26 mouse cellular contexts compared by ENCODE assay signal in the genomic region with DNA sequence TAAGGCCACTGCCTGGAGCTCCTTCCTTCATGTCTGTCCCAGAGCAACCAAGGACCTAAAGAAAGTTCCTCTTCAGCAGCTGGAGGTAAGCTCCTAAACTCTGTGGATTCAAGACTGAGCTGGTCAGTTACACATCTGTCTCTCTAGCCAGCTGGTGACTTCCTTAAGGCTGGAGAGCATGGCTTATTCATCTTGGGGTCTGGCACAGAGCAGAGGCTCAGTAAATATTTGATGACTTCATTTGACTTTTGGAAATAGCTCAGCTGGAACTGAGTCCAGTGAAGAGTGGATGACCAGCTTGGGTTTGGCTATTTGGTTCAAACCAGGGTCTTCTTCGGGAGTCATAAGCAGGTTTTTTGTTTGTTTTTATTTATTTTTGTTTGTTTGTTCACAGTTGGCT. TPM values are rescaled to one million over a fixed set of nuclear protein-coding genes. Genes with fewer than 3 reads are reported as not detected.
A peak's percentile ranks its signal among the peaks of the same experiment; 100 is the strongest.
DNase-seq lines count a peak whose midpoint lies in the region; ATAC-seq and TF ChIP-seq lines count a peak whose summit lies in the region.
"Had no signal": no experiment of that assay in that cellular context is flagged by ENCODE, and none has a peak within 500 bp of the region (broad histone marks: within the 10 kb centered on the region; RNA-seq: fewer than 3 reads in every experiment).

No protein-coding gene starts in this region.

- CTCF ChIA-PET in Patski (lab: Charles Lee): interaction anchor here (1.1 kb wide), 1 partner anchor 27 kb away, joined by 3 read pairs; no protein-coding TSS in a partner anchor

- no peak for ATAC-seq in lung, embryonic 14.5 days (ENCODE audit: insufficient read depth)
- peak; percentile 39 for ATAC-seq in Patski
- ATAC-seq: forebrain, embryonic 14.5 days; intestine, postnatal 0 days had no signal

- intact Hi-C loops in heart, postnatal 25 days (cut with DNase I): no loop called here

- no peak for TF ChIP-seq CTCF in lung, embryonic 14.5 days (IDR thresholded peaks at IDR 0.05; ENCODE audit: low read depth)
- no peak for TF ChIP-seq CTCF in Patski (IDR thresholded peaks at IDR 0.05)

- POLR2A ChIA-PET in Patski (lab: Charles Lee): no interaction called here

- H3K9me3 ChIP-seq in heart, embryonic 10.5 days: no peaks in the 10 kb centered on the region
- no peaks in the 10 kb centered on the region for H3K9me3 ChIP-seq in lung, embryonic 14.5 days (ENCODE audit: low read depth, low read length)
- H3K9me3 ChIP-seq: embryonic facial prominence, embryonic 12.5 days; kidney, embryonic 15.5 days; limb, embryonic 10.5 days; limb, embryonic 15.5 days; liver, embryonic 15.5 days; stomach, embryonic 15.5 days had no signal

- no peak overlapping the region for H3K4me3 ChIP-seq in heart, embryonic 10.5 days
- H3K4me3 ChIP-seq in lung, embryonic 14.5 days (ENCODE audit: low read depth, low read length): no peak overlapping the region
- H3K4me3 ChIP-seq: embryonic facial prominence, embryonic 12.5 days; gastrocnemius, adult 2 months; kidney, embryonic 15.5 days; limb, embryonic 10.5 days; limb, embryonic 15.5 days; liver, embryonic 15.5 days; stomach, embryonic 15.5 days had no signal

- 73% methylated on average over 1 of the region's 1 CpGs for WGBS in heart, embryonic 10.5 days
- WGBS in lung, embryonic 14.5 days: 74% methylated on average over 1 of the region's 1 CpGs

- H3K9ac ChIP-seq in lung, embryonic 14.5 days: no peak overlapping the region
- H3K9ac ChIP-seq: embryonic facial prominence, embryonic 12.5 days; hindbrain, embryonic 14.5 days; kidney, embryonic 15.5 days; limb, embryonic 15.5 days; liver, embryonic 15.5 days; stomach, embryonic 15.5 days had no signal

- H3K27me3 ChIP-seq in heart, embryonic 10.5 days (ENCODE audit: insufficient read depth, poor library complexity, severe bottlenecking): no peaks in the 10 kb centered on the region
- H3K27me3 ChIP-seq in lung, embryonic 14.5 days (ENCODE audit: insufficient read depth, low read length): no peaks in the 10 kb centered on the region
- no peaks in the 10 kb centered on the region for H3K27me3 ChIP-seq in Patski
- H3K27me3 ChIP-seq: embryonic facial prominence, embryonic 12.5 days; kidney, embryonic 15.5 days; limb, embryonic 15.5 days; liver, embryonic 15.5 days; stomach, embryonic 15.5 days had no signal

- H3K36me3 ChIP-seq in heart, embryonic 10.5 days: no peaks in the 10 kb centered on the region
- H3K36me3 ChIP-seq in lung, embryonic 14.5 days (ENCODE audit: insufficient read depth): no peaks in the 10 kb centered on the region
- H3K36me3 ChIP-seq: embryonic facial prominence, embryonic 12.5 days; G1E; kidney, embryonic 15.5 days; limb, embryonic 15.5 days; liver, embryonic 15.5 days; stomach, embryonic 15.5 days had no signal

- H3K4me1 ChIP-seq in heart, embryonic 10.5 days: peaks cover 17% of the 10 kb centered on the region
- peaks cover 18% of the 10 kb centered on the region for H3K4me1 ChIP-seq in lung, embryonic 14.5 days (ENCODE audit: insufficient read depth)

- in situ Hi-C loops in Patski (cut with MboI; ENCODE audit: low pct_unique_long_range_greater_than_20kb): no loop called here

- no peak overlapping the region for H3K27ac ChIP-seq in heart, embryonic 10.5 days
- H3K27ac ChIP-seq in lung, embryonic 14.5 days (ENCODE audit: low read depth): no peak overlapping the region
- H3K27ac ChIP-seq: embryonic facial prominence, embryonic 12.5 days; gastrocnemius, adult 2 months; hindbrain, embryonic 14.5 days; kidney, embryonic 15.5 days; limb, embryonic 10.5 days; limb, embryonic 15.5 days; liver, embryonic 15.5 days; stomach, embryonic 15.5 days had no signal

- H3K4me2 ChIP-seq in lung, embryonic 14.5 days: no peak overlapping the region
- H3K4me2 ChIP-seq: embryonic facial prominence, embryonic 12.5 days; hindbrain, embryonic 14.5 days; kidney, embryonic 15.5 days; limb, embryonic 15.5 days; liver, embryonic 15.5 days; stomach, embryonic 15.5 days had no signal

- DNase-seq in gastrocnemius, adult 18-20 months (ENCODE audit: low spot score): peak; percentile 23
- DNase-seq in gastrocnemius, postnatal 25 days: no peak
- peak; percentile 8 for DNase-seq in heart, postnatal 25 days (ENCODE audit: low spot score)
- DNase-seq in heart, embryonic 10.5 days (ENCODE audit: low spot score): no peak
- peak; percentile 24 for DNase-seq in lung, embryonic 14.5 days
- no peak for DNase-seq in lung, postnatal 4 days
- DNase-seq in Patski (ENCODE audit: low read depth, low spot score): no peak
- DNase-seq in urinary bladder, postnatal 14 days (ENCODE audit: low spot score): no peak
- DNase-seq: adrenal gland, postnatal 14 days; cerebellum, adult 11 months; cerebellum, adult 9-11 months; embryo, embryonic 11 days; gastrocnemius, adult 2 months; heart, postnatal 36 days; layer of hippocampus, adult 9-11 months; midbrain, embryonic 14.5 days had no signal

RNA-seq across cellular contexts. Expression of a gene that starts 6.6 kb away (rescaled TPM):
- under 1 TPM; 0.18 to 0.28 TPM for total RNA-seq in gastrocnemius, adult 18-20 months (2021)
- total RNA-seq in gastrocnemius, postnatal 25 days (2021): under 1 TPM; 0.19 to 0.41 TPM
- under 1 TPM; 0.36 to 0.48 TPM for total RNA-seq in heart, postnatal 25 days (2021)
- polyA plus RNA-seq in heart, embryonic 10.5 days (2016; fragmentation: Nextera tagmentation; extraction: Ambion mirVana): 9.5 and 18.1 TPM in 2 replicates
- 24.5 and 27.1 TPM in 2 replicates for polyA plus RNA-seq in lung, embryonic 14.5 days (2014; fragmentation: Nextera tagmentation; extraction: Ambion mirVana)
- polyA plus RNA-seq in Patski (2021): 16.5 TPM
- polyA plus RNA-seq: G1E had no signal

Comparison
In these comparisons a context has a peak if more than half of its experiments do, and no peak if none do; other contexts are left out.
1. DNase-seq: peak in gastrocnemius, adult 18-20 months (single experiment), heart, postnatal 25 days (single experiment) and lung, embryonic 14.5 days (single experiment); none in gastrocnemius, postnatal 25 days (single experiment), heart, embryonic 10.5 days (single experiment), lung, postnatal 4 days (0 of 2), Patski (single experiment) and urinary bladder, postnatal 14 days (single experiment).